Mouse (Mus musculus): ENCODE data around the gene Ptdss2.

GRCm38 (mm10) chr7:141155362-141155761 is 33.2 kb downstream of the Ptdss2 start:
- TF ChIP-seq CTCF (IDR thresholded peaks at IDR 0.05; ENCODE audit: insufficient read depth, low read length): no peak
- no peak for TF ChIP-seq POLR2A (IDR thresholded peaks at IDR 0.05; ENCODE audit: borderline replicate concordance, extremely low read depth, low read depth, low read length)

All from lung, adult 2 months (tissue).